Mouse (Mus musculus) limb, embryonic 12.5 days (tissue): Measurements from ENCODE around the gene Klhl4. TPM values are rescaled to one million over a fixed set of nuclear protein-coding genes. Genes with fewer than 3 reads are reported as not detected.

ENCODE experiments used
- ATAC-seq: fragments of 200-750 bp; cut with Nextera tagmentation; 2 replicates; pipeline ENCODE4 v1.8.0; 2017; ENCODE audit warnings: low read depth, moderate TSS enrichment; ENCODE audit not compliant: insufficient number of reproducible peaks, insufficient read depth, low FRiP score, low TSS enrichment
- H3K27ac ChIP-seq: fragments of 300-500 bp; sonication (generic); 2 replicates; pipeline ENCODE4 v1.5.1; 2016; ENCODE audit warnings: mild to moderate bottlenecking, moderate library complexity
- H3K27me3 ChIP-seq: fragments of 300-500 bp; sonication (generic); 2 replicates; pipeline ENCODE4 v1.6.1; 2016; ENCODE audit warnings: mild to moderate bottlenecking, moderate library complexity
- H3K36me3 ChIP-seq: fragments of 300-500 bp; sonication (generic); 2 replicates; pipeline ENCODE4 v1.6.1; 2016; ENCODE audit warnings: mild to moderate bottlenecking, moderate library complexity
- H3K4me1 ChIP-seq: fragments of 300-500 bp; sonication (generic); replicated peaks from 2 replicates; pipeline ENCODE4 v1.6.1; 2016
- H3K4me2 ChIP-seq: fragments of 300-500 bp; sonication (generic); 2 replicates; pipeline ENCODE4 v1.6.1; 2016; ENCODE audit warnings: mild to moderate bottlenecking, moderate library complexity
- H3K4me3 ChIP-seq: fragments of 300-500 bp; sonication (generic); replicated peaks from 2 replicates; pipeline ENCODE4 v1.5.1; 2016; ENCODE audit warnings: mild to moderate bottlenecking
- H3K9ac ChIP-seq: fragments of 300-500 bp; sonication (generic); replicated peaks from 2 replicates; pipeline ENCODE4 v1.6.1; 2016; ENCODE audit warnings: mild to moderate bottlenecking, moderate library complexity
- H3K9me3 ChIP-seq: fragments of 300-500 bp; sonication (generic); 2 replicates; pipeline ENCODE4 v1.6.1; 2016; ENCODE audit warnings: mild to moderate bottlenecking, moderate library complexity
- WGBS: fragments of 180-500 bp; shearing (Covaris S2); methylation state at CpG from one replicate; pipeline ENCODE4 v1.1.7; 2016; 5-methylcytosine and 5-hydroxymethylcytosine counted together
- polyA plus RNA-seq: library from polyadenylated mRNA; unstranded; fragments of >200 nt; fragmentation: Nextera tagmentation; extraction: Ambion mirVana; gene quantifications from 2 replicates; pipeline ENCODE4 v1.2.1, GENCODE M21; 2016

The Klhl4 gene
- 8.2 and 9.5 TPM in 2 replicates for polyA plus RNA-seq

GRCm38 (mm10) chrX:114473782-114474731 is at the start of gene Klhl4:
Klhl4 (plus strand) TSS chrX:114474333.
- 0 out of 2 replicates have a peak within 1 kb of the TSS, but pooled peaks have one; percentile 0 for H3K4me3 ChIP-seq
- no peaks in the 10 kb centered on the region for H3K4me1 ChIP-seq
- H3K36me3 ChIP-seq, result no peaks in the 10 kb centered on the region
- H3K27me3 ChIP-seq, result no peaks in the 10 kb centered on the region
- peak within 1 kb of the TSS; percentile 26; the same call in 1 of the 2 replicates for H3K4me2 ChIP-seq
- no peak within 1 kb of the TSS for H3K27ac ChIP-seq
- no peak for ATAC-seq
- H3K9ac ChIP-seq, result no peak within 1 kb of the TSS
- 46% methylated on average over 14 of the region's 14 CpGs for WGBS
- no peaks in the 10 kb centered on the region for H3K9me3 ChIP-seq

GRCm38 (mm10) chrX:114484153-114484552 is 10.0 kb downstream of the Klhl4 start:
- no peaks in the 10 kb centered on the region for H3K4me1 ChIP-seq
- H3K9me3 ChIP-seq, result no peaks in the 10 kb centered on the region
- no peak overlapping the region for H3K27ac ChIP-seq
- H3K4me3 ChIP-seq, result no peak overlapping the region
- H3K9ac ChIP-seq, result no peak overlapping the region
- no peaks in the 10 kb centered on the region for H3K27me3 ChIP-seq
- ATAC-seq, result no peak
- no peaks in the 10 kb centered on the region for H3K36me3 ChIP-seq
- H3K4me2 ChIP-seq, result no peak overlapping the region

- Histone ChIP-seq H3K27me3 (no peaks in the 10 kb centered on the region), H3K27ac (no peak overlapping the region), H3K9ac (no peak overlapping the region), H3K4me2 (no peak overlapping the region), H3K4me3 (no peak overlapping the region), H3K9me3 (0 out of 2 replicates have a peak, but pooled peaks cover 4% of the 10 kb centered on the region), H3K36me3 (no peaks in the 10 kb centered on the region), H3K4me1 (no peaks in the 10 kb centered on the region)
- no peak for ATAC-seq
These were observed 12.6 kb downstream of the Klhl4 start for GRCm38 (mm10) chrX:114486691-114487090.

- no peaks in the 10 kb centered on the region for H3K4me1 ChIP-seq
- H3K36me3 ChIP-seq, result no peaks in the 10 kb centered on the region
- no peaks in the 10 kb centered on the region for H3K9me3 ChIP-seq
- ATAC-seq, result no peak
- no peak overlapping the region for H3K4me3 ChIP-seq
- no peak overlapping the region for H3K9ac ChIP-seq
- H3K27ac ChIP-seq, result no peak overlapping the region
- no peak overlapping the region for H3K4me2 ChIP-seq
- 34% methylated on average over 3 of the region's 3 CpGs for WGBS
- no peaks in the 10 kb centered on the region for H3K27me3 ChIP-seq
These were observed 84.0 kb downstream of the Klhl4 start for GRCm38 (mm10) chrX:114558141-114558540.

- Histone ChIP-seq H3K36me3 (no peaks in the 10 kb centered on the region), H3K27me3 (no peaks in the 10 kb centered on the region), H3K4me3 (no peak overlapping the region), H3K9ac (no peak overlapping the region), H3K9me3 (no peaks in the 10 kb centered on the region), H3K27ac (no peak overlapping the region), H3K4me1 (no peaks in the 10 kb centered on the region), H3K4me2 (no peak overlapping the region)
- ATAC-seq, result no peak
- 59% methylated on average over 1 of the region's 1 CpGs for WGBS
These were observed 108.2 kb downstream of the Klhl4 start for GRCm38 (mm10) chrX:114582311-114582710.
